Mouse (Mus musculus) adrenal gland, adult 18-20 months (tissue): Measurements from ENCODE around the gene Zdhhc1. TPM values are rescaled to one million over a fixed set of nuclear protein-coding genes. Genes with fewer than 3 reads are reported as not detected.

Experiments
- DNase-seq, 2 experiments: peaks; one replicate each; pipeline ENCODE4 v3.0.0; 2021 to 2022; ENCODE audit warnings: low spot score in 2 of 2
- total RNA-seq, 2 experiments: library from RNA; stranded (reverse); gene quantifications; 1 replicate in 1 of 2; 2 replicates in 1 of 2; pipeline ENCODE4 v1.2.3; 2021

Gene Zdhhc1
- total RNA-seq, 2 experiments from 2014 or later = 18.1 to 18.3 TPM

DNA sequence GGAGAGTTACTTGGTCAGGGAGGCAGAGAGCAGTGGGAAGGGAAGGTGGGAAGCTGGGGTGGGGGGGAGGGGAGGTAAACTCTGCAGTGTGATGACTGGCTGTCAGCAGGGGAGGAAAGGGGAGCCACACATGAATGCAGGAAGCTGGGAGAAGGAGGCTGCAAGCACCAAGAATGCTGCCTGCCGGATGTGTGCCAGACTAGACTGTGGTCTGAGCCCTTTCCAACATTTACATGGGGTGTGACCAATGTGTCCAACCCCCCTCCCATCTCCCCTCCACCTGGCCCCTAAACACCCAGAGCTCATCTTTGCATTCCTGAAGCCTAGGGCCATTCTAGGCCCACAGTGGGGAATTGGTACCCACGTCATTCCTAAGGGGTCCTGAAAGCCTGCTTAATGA is 15.7 kb downstream of the Zdhhc1 start:
- DNase-seq = no peak

DNA sequence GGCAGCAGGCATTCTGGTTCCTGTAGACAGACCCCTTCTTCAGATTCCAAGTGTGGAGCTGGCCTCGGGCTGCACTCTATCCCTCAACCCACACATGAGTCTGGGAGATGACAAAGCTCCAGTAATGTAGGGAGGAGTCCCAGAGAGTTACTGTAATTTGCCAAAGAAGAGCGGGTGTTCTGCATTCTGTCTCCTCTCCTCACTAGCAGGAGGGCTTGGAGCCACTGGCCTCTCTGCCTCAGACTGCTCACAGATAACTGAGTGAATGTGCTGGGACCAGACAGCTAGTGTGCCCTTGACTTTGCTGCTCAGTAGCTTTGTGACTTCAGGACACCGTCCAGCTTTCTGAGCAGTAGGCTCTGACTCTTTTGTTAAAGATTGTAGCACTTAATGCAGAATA is 18.9 kb downstream of the Zdhhc1 start:
- no peak for DNase-seq

DNA sequence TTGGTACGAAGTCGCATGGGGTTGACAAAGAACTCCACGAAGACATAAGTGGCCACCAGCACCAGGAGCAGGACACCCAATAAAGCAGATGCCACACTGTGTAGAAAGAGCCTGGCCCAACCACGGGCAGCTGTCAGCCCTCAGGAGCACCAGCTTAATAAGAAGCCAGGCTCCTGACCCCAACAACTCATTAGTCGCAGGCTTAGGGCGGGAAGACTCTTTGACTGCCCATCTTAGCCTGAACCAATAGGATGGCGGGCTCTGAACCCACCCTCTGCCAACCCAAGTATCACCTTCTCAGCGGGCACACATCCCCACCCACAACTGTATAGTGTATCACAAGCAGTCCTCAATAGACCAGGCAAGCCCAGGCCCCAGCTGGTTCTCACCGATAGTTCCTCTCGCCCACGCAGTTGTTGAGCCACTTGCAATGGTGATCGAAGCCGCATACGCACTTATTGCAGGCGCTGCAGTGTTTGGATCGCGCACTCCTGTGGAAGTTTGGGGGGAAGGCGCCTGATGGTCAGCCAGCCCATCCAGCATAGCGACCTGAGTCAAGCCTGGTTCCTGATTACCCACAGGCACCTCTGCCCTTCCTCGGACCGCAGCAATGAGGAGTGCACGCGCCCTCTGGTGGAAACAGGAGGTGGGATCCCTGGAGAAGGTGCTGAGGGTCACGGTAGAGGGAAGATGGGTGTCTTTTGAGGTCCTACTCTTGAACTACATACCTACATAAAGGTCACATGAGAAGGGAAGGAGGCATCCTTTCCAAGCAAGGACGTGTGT is 19.9 kb downstream of the Zdhhc1 start:
- peak; percentile 41 to 55 for DNase-seq

DNA sequence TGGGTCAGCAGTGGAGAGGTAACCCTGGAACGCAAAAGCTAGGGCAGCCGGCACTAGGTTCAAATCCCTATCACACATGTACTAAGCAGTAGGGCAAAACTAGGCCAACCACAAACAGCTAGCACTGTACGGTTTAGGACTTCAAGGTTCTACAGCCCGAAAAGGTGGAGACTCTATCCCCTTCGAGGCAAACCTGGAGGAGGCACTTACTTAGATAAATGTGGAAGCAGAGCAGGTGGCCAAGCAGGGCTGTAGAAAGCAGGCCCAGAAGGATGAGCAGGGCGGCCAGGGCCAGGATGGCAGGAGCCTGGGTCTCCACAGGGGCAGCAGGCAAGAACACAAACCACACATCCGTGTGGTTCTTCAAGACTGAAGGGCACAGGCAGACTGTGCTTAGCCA is 20.5 kb downstream of the Zdhhc1 start:
- DNase-seq = no peak

DNA sequence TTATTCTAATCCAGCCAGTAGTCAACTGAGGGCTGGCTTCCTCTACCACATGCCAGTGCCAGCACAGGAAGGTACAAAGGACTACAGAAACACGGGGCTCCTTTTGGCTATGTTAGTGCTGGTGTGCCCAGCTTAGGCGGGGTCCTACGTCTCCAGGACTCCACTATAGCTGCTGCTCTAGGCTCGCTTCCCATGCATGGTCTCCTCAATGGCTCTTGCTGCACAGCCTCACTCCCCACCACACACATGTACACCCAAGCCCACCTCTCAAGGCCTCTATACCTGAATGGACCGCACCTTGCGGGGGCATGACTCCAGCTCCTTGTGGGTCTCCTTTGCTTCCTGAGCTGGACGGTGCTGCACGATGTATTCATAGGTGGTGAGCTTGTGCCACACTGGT is 21.0 kb downstream of the Zdhhc1 start:
- DNase-seq = no peak

DNA sequence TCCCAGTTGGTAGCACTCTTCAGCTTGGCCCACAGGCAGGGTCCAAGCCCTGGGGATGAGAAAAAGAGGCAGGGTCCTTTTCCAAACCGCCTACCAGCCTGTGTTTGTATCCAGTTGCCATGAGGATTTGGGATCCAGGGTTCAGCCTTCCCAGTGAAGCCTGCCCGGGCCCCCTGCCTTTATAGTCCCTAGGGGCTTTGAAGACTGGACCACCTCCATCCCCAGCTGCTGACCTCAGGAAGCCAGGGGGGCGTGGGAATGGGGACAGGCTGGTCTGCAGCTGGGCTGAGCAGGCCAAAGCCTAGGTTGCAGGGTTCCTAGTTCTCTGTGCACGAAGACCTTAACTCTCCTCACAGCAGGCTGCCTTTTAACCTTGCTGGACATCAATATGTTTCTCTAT is 21.4 kb downstream of the Zdhhc1 start:
- no peak for DNase-seq

DNA sequence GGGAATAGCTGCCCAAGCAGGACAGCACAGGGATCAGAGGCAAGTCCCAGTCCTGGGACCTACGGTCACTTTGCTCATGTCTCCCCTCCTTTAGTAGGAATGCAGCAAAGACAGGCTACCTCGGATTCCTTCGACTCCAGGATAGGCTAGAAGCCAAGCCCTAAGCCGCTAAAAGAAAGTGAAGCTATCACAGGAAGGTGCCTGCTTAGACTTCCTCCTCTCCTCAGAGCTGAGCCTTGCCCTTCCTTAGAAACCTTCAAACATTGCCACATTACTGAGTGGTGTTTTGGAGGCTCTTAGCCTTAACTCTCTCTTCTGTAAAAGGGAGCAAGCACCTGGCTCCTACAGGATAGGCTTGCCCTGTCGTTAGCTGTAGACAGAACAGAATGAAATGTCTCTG is 22.0 kb downstream of the Zdhhc1 start:
- DNase-seq = no peak

DNA sequence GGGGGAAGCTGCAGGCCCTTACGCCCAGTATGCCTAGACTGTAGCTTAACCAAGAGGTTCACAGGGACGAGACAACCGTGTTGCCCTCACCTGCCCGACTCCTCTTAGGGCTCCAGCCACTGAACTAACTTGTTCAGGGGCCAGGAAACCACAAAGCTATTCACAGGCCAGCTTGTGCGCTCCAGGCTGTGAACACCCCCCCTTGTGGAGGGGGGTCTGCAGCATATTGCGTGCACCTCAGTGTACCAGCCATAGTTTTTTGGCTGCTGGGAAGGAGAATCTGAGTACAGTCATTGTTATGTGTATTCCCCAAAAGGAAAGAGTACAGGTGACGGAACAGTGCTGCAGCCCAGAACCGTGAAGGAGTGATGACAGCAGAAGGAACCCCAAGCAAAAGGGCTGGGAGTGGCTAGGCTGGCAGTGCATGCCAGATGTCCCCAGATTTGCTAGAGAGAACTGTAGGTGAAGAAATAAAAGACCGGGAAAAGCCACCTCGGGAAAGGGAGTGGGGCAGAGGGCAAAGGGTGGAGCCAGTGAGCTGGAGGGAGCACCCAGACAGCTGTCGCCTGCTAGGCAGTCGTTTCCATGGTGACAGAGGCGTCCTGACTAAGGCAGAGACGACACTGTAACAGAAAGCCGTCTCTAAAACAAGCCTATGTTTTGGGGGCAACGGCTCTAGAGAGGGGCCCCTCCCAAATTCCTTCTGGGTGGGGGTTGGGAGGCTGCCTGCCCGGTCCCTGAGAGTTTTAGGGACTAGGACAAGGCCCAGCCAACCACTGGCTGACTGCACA is 22.7 kb downstream of the Zdhhc1 start:
- DNase-seq = no peak

DNA sequence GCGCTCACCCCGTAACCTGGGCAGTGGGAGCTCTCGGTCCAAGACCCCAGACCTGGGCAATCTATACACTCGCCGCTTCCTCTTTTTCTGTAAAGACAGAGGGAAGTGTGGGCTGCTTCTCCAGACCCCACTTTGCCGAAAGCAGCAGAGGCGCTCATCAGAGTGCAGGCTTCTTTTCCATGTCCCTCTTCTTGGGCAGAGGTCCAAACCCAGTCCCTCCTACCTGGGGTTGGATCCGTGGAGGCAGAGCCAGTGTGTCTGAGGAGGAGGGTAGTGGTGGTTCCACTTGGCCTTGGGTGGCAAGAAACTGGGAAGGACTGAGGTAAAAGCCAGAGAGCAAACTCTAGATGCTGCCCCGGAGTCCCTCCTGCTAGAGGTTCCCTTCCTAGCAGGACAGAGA is 23.7 kb downstream of the Zdhhc1 start:
- no peak for DNase-seq

DNA sequence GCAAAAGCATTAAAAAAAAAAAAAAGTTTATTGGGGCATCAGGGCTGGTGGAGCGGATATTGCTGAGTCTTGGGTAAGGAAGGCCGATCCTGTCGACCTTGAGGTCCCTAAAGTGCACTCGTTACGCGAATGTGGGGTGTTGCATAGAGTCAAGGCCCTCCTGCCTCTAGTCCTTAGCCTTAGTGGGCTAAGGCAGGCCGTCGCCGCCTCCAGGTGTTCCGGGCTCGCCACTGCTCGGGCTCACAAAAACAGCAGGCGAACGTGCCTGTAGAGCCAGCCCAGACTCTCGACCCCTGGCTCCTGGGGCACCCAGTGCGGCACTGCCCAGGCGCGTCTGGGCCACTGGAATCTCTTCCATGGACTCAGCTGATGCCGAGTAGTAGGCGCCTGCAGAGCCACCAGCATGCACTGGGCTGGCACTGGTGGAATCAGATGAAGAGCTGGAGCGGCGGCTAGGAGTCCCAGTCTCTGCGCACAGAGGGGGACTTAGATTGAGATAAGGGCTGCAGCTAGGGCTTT is 24.2 kb downstream of the Zdhhc1 start:
- no peak for DNase-seq

DNA sequence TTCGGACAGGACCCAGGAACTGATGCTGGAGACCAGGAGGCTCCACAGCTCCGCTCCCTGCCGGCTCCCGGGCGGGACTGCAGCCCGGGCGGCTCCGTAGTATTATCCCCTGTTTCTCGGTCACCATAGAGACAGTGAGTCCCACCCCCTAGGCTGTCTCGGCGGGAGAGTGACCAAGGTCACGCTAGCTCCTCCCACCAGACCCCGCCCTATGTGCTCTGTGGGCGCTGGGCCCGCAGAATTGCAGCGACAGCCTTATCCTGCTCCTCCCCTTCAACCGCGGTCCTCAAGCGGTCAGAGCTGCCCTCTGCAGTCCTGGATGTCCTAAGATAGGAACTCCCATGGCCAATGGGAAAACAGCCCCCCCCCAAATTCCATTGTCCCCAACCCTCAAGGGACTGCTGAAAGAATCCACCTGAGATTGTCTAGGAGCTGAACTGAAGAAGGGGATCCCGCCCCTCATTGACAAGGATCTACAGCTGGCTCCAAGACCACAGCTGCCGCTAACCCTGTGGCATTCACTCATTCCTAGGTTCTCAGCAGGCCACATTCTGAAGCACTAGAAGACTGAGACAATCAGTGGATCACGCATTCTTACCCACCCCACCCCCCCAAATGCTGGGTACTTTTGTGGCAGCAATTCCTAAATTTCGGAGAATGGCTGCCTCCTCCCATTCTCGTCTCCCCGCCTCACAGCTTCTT is 25.2 kb downstream of the Zdhhc1 start, which contains the start of gene Tppp3:
TSS of gene Tppp3 (minus strand) at position 213 of the 702 bp plus-strand sequence.
- DNase-seq = peak; percentile 79 to 84

DNA sequence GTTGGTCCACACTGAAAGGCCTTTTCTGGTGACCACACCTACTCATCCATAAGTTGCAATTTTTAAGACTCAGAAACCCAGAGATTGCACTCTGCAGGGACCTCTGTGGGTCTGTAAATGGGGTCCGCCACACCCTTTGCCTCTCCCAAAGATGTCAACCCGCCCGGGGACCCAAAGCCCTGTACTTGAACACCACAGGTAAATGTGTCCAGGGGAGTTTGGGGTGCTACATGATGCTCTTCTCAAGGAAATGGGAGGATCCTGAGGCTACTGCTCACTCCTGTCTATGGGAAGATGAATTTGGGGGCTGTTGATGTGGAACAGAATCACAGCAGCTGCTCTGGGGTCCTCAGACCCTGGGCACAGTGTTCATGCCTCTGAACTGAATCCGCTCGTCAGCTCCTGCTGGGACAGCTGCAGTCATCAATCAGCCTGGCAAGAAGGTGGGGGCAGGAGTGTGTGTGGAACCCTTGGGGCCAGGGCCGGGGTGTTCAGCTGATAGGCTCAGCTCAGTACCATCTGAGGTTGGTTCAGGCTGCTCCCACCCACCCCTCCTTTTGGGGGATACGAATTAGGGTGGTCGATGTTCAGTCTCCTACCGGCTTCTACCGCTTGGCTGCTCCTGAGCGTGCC is 25.9 kb downstream of the Zdhhc1 start:
- DNase-seq = no peak

DNA sequence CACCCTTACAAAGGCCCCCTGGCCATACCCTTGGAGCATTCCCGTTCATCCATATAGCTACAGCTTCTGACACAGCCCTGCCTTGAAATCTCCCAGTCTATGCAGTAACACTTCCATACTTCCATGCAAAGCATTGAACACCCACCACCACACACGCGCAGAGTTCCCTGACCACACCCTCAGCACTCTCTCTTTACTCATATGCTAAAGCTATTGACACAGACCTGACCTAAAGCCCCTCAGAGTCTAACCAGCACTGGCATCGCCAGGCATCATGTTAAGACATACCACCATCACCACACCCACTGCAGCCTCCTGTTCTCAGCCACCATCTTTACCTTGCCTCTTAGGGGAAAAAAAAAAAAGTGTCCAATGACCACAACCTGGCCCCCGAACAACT is 26.4 kb downstream of the Zdhhc1 start:
- DNase-seq = no peak

DNA sequence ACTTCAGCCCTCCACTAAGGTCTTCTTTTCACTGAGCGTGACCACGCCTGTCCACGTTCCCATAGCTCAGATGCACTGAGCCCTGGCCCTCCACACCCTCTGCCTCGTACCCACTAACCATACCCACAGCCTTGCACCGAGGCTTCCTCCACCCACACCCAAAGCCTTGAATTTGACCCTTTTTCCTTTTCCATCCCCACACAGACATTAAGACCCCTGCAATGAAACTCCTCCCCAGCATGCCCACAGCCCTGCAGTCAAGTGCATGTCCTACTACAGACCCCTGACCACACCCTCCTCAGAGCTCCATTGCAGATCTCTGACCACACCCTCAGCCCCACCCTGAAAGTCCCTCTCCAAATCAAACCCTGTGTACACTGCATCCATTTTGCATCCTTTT is 26.9 kb downstream of the Zdhhc1 start:
- DNase-seq = no peak

DNA sequence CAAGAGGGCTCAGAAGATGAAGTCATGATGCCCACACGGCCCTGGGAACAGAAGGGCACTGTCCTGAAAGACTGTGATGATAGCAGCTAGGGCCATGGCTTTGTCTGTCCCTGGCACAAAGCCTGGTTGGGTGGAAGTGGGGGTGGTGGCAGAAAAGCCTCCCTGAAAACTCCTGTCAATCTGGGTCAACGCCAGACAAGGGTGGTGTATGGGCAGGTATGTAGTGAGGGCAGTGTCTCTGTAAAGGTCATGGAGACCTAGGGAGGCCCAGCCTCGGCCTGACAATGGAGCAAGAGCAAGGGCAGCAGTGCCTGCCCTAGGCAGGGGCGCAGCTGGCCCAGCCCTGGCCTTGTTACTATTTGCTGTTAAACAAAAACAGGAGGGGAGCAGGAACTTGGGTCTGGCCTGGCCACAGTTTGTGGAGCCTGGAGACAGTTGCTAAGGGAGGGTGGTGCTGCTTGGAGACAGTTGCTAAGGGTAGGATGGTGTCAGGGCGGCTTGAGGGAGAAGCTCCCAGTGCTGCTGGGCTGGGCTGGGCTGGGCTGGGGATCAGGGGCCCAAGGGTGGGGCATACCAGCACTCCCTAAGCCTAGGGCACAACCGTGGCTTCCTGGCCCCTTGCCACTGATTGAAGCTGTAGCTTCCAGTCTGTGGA is 27.5 kb downstream of the Zdhhc1 start:
- no peak for DNase-seq

DNA sequence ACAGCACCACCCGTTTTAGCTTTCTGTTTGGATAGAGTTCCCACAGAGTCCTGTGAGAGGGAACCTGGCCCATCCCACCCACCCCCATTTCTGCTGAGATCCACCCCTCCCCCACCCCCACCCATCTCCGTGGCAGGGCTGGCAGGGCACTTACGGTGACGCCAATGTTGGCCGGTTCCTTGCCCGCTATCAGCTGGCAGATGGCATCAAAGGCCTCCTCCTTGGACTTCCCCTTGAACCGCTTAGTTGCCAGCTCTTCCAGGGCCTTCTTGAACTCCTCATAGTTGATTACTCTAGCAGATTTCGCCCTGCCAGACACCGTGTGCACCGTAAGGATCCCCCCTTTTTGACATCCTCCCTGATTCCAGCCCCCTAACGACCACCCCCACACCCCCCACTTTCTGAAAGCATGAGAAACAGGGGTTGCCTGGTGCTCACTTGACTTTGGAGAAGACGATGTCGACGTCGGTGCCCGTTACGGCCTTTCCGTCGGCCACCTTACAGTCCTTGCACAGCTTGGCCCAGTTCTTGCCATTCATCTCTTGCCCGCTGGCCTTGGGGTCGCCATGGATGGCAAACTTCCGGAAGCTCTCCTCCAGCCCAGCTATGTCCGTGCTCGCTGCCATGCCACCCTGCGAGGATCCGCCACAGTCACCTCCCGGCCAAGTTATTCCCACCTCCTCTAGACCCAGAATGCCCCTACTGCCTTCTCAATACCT is 28.5 kb downstream of the Zdhhc1 start:
- DNase-seq = no peak

DNA sequence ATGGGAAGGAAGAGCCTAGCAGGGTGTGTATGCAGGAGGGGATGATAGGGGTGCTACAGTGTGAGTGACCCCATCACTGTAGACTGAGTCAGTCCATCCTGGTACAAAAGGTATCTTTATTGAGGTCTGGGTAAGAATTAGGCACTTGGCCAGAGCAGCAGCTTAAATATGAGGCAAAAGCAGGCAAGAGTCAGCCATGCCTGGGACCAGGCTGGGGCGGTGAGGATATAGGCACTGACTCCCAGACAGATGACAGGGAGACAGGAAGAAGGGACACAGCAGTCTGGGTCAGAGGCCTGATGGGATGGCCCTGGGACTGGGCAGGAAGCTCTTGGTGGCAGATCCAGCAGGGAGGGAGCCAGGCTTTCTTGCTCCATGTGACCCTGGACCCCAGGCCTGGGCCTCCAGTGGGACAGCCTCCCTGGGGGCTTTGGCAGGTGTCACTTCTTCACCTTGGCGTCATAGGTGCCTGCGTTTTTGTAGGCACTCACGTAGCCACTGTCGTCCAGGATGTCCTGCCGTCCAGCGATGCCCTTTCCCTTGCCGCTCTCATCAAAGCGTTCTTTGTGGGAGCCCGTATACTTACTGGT is 29.2 kb downstream of the Zdhhc1 start:
- DNase-seq = no peak

DNA sequence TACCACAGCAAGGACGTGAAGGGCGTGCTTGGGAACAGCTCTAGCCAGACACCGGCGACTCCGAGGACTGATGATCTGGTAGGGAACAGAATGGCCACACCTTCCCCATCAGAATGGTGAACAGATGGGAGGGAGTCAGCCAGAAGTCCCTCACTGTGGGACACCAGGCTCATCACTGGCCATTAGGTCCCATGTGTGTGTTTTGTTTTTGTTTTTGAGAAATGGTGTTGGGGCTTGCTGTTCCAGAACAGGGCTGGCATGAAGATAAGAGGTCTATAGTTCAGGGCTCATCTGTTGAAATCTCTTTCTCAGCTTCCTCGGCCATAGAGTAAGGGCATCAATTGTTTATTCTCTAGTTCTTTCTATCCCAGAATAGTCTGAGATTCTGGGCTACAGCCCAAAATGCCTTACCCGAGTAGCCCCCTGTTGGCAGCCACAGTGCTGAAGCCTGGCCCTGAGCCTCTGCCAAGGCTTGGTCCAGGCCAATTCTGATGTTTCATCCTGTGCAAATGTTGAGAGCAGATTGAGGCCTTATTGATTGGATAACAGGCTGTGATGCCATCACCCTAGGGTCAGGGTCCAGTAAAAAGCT is 29.9 kb downstream of the Zdhhc1 start:
- DNase-seq = no peak

DNA sequence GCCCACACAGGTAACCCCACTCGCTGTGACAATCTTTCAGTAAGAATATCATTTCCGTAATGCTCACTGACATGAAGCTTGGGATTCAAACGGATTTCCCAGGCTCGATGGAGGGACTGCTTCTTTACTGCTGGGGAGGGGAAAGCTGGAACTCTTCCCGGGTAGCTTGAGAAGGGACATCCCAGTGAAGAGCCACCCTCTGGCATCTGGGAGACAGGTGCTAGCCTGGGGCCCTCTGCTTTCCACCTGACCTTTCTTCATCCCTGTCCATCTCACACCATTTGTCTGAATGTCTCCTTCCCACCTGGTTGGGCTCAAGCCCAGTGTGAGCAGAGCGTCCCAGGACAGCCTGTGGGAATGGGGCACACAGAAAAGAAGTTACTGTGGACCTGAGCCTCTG is 30.5 kb downstream of the Zdhhc1 start:
- DNase-seq = no peak
